Mouse (Mus musculus): ENCODE measurements around the gene Rad54l2.

The Rad54l2 gene

GRCm38 (mm10) chr9:106678242-106678641 lies 110.8 kb downstream of the Rad54l2 start:
- intact Hi-C loops (cut with DNase I) = loop anchor here (5.0 kb wide), 1 partner anchor 209 kb away; the partner anchor contains the start of gene Rbm15b

GRCm38 (mm10) chr9:106677702-106678101 lies 111.3 kb downstream of the Rad54l2 start:
- intact Hi-C loops (cut with DNase I) = loop anchor here (5.0 kb wide), 1 partner anchor 210 kb away; the partner anchor contains the start of gene Rbm15b

GRCm38 (mm10) chr9:106676571-106676970 lies 112.4 kb downstream of the Rad54l2 start:
- intact Hi-C loops (cut with DNase I) = loop anchor here (5.0 kb wide), 1 partner anchor 211 kb away; the partner anchor contains the start of gene Rbm15b

- intact Hi-C loops (cut with DNase I) = loop anchor here (5.0 kb wide), 1 partner anchor 211 kb away; the partner anchor contains the start of gene Rbm15b
Measured at GRCm38 (mm10) chr9:106675965-106676364, 113.0 kb downstream of the Rad54l2 start.

- intact Hi-C loops (cut with DNase I) = loop anchor here (5.0 kb wide), 1 partner anchor 212 kb away; the partner anchor contains the start of gene Rbm15b
Measured at GRCm38 (mm10) chr9:106675480-106675879, 113.5 kb downstream of the Rad54l2 start.

- intact Hi-C loops (cut with DNase I) = loop anchor here (5.0 kb wide), 1 partner anchor 618 kb away; no protein-coding TSS in a partner anchor
Measured at GRCm38 (mm10) chr9:106673860-106674259, 115.1 kb downstream of the Rad54l2 start.

GRCm38 (mm10) chr9:106664856-106665255 lies 124.1 kb downstream of the Rad54l2 start:
- intact Hi-C loops (cut with DNase I) = no loop called here

- intact Hi-C loops (cut with DNase I) = no loop called here
Measured at GRCm38 (mm10) chr9:106664433-106664832, 124.6 kb downstream of the Rad54l2 start.

GRCm38 (mm10) chr9:106663200-106663599 lies 125.8 kb downstream of the Rad54l2 start:
- intact Hi-C loops (cut with DNase I) = no loop called here

GRCm38 (mm10) chr9:106659935-106660334 lies 129.1 kb downstream of the Rad54l2 start:
- intact Hi-C loops (cut with DNase I) = no loop called here

GRCm38 (mm10) chr9:106659441-106659840 lies 129.6 kb downstream of the Rad54l2 start:
- intact Hi-C loops (cut with DNase I) = no loop called here

- intact Hi-C loops (cut with DNase I) = no loop called here
Measured at GRCm38 (mm10) chr9:106657592-106657991, 131.4 kb downstream of the Rad54l2 start.

GRCm38 (mm10) chr9:106656820-106657219 lies 132.2 kb downstream of the Rad54l2 start:
- intact Hi-C loops (cut with DNase I) = no loop called here

GRCm38 (mm10) chr9:106655884-106656720 lies 132.9 kb downstream of the Rad54l2 start, which contains the start of gene Grm2:
Gene Grm2 (minus strand): TSS chr9:106656082.
- intact Hi-C loops (cut with DNase I) = no loop called here

- intact Hi-C loops (cut with DNase I) = no loop called here
Measured at GRCm38 (mm10) chr9:106652720-106653119, 136.3 kb downstream of the Rad54l2 start.

- intact Hi-C loops (cut with DNase I) = loop anchor here (10.0 kb wide), 1 partner anchor 112 kb away; no protein-coding TSS in a partner anchor
Measured at GRCm38 (mm10) chr9:106647226-106647625, 141.8 kb downstream of the Rad54l2 start.

GRCm38 (mm10) chr9:106645684-106646271 lies 143.2 kb downstream of the Rad54l2 start:
- intact Hi-C loops (cut with DNase I) = loop anchor here (10.0 kb wide), 1 partner anchor 111 kb away; no protein-coding TSS in a partner anchor

- intact Hi-C loops (cut with DNase I) = loop anchor here (2.0 to 10.0 kb wide), 2 partner anchors 43 to 109 kb away; no protein-coding TSS in a partner anchor
Measured at GRCm38 (mm10) chr9:106643787-106644186, 145.2 kb downstream of the Rad54l2 start.

GRCm38 (mm10) chr9:106643128-106643527 lies 145.9 kb downstream of the Rad54l2 start:
- intact Hi-C loops (cut with DNase I) = loop anchor here (2.0 to 10.0 kb wide), 2 partner anchors 42 to 108 kb away; no protein-coding TSS in a partner anchor

GRCm38 (mm10) chr9:106641346-106641745 lies 147.6 kb downstream of the Rad54l2 start:
- intact Hi-C loops (cut with DNase I) = loop anchor here (10.0 kb wide), 1 partner anchor 107 kb away; no protein-coding TSS in a partner anchor

- intact Hi-C loops (cut with DNase I) = no loop called here
Measured at GRCm38 (mm10) chr9:106638154-106638553, 150.8 kb downstream of the Rad54l2 start.
